Mouse (Mus musculus): ENCODE results near the gene H2-DMb1. TPM values are rescaled to one million over a fixed set of nuclear protein-coding genes. Genes with fewer than 3 reads are reported as not detected.

Gene H2-DMb1
- polyA plus RNA-seq, 1 experiment from 2014 or later, result 0.15 TPM

GRCm38 (mm10) chr17:34127475-34127874 is 25.4 kb upstream of the H2-DMb1 start:
- Histone ChIP-seq H3K27ac (ENCODE audit: low read depth, low read length) (no peak overlapping the region), H3K4me2 (ENCODE audit: low read depth, low read length, severe bottlenecking) (no peak overlapping the region), H3K4me3 (ENCODE audit: low read depth, low read length) (no peak overlapping the region), H3K4me1 (replicated peaks; ENCODE audit: control insufficient read depth, insufficient read depth, low read length) (peaks cover 11% of the 10 kb centered on the region), H3K36me3 (ENCODE audit: control insufficient read depth, insufficient read depth, low read length) (no peaks in the 10 kb centered on the region; the same call in 1 of the 2 replicates), H3K9me3 (ENCODE audit: control insufficient read depth, low read length) (no peaks in the 10 kb centered on the region), H3K27me3 (ENCODE audit: control insufficient read depth, insufficient read depth, low read length) (0 out of 2 replicates have a peak, but pooled peaks cover 2% of the 10 kb centered on the region), H3K9ac (ENCODE audit: low read length) (no peak overlapping the region)
- ATAC-seq (replicated peaks; ENCODE audit: low FRiP score) (no peak), DNase-seq (ENCODE audit: low spot score) (no peak)
- WGBS, result 12% methylated on average over 6 of the region's 6 CpGs

GRCm38 (mm10) chr17:34128264-34128937 is 24.5 kb upstream of the H2-DMb1 start:
- Histone ChIP-seq H3K4me3 (ENCODE audit: low read depth, low read length) (no peak overlapping the region), H3K27ac (ENCODE audit: low read depth, low read length) (no peak overlapping the region), H3K27me3 (ENCODE audit: control insufficient read depth, insufficient read depth, low read length) (0 out of 2 replicates have a peak, but pooled peaks cover 2% of the 10 kb centered on the region), H3K9ac (ENCODE audit: low read length) (no peak overlapping the region; the same call in 1 of the 2 replicates), H3K4me2 (ENCODE audit: low read depth, low read length, severe bottlenecking) (peak overlapping the region; percentile 31; the same call in 1 of the 2 replicates), H3K4me1 (replicated peaks; ENCODE audit: control insufficient read depth, insufficient read depth, low read length) (peaks cover 8% of the 10 kb centered on the region), H3K9me3 (ENCODE audit: control insufficient read depth, low read length) (no peaks in the 10 kb centered on the region), H3K36me3 (ENCODE audit: control insufficient read depth, insufficient read depth, low read length) (no peaks in the 10 kb centered on the region; the same call in 1 of the 2 replicates)
- ATAC-seq (replicated peaks; ENCODE audit: low FRiP score) (no peak), DNase-seq (ENCODE audit: low spot score) (no peak)
- 25% methylated on average over 13 of the region's 13 CpGs for WGBS

GRCm38 (mm10) chr17:34128944-34129791 is 23.7 kb upstream of the H2-DMb1 start:
- Histone ChIP-seq H3K4me1 (replicated peaks; ENCODE audit: control insufficient read depth, insufficient read depth, low read length) (peaks cover 5% of the 10 kb centered on the region), H3K4me3 (ENCODE audit: low read depth, low read length) (no peak overlapping the region), H3K9ac (ENCODE audit: low read length) (no peak overlapping the region; the same call in 1 of the 2 replicates), H3K4me2 (ENCODE audit: low read depth, low read length, severe bottlenecking) (peak overlapping the region; percentile 31; the same call in 1 of the 2 replicates), H3K9me3 (ENCODE audit: control insufficient read depth, low read length) (no peaks in the 10 kb centered on the region), H3K27ac (ENCODE audit: low read depth, low read length) (no peak overlapping the region), H3K27me3 (ENCODE audit: control insufficient read depth, insufficient read depth, low read length) (0 out of 2 replicates have a peak, but pooled peaks cover 2% of the 10 kb centered on the region), H3K36me3 (ENCODE audit: control insufficient read depth, insufficient read depth, low read length) (no peaks in the 10 kb centered on the region; the same call in 1 of the 2 replicates)
- ATAC-seq (replicated peaks; ENCODE audit: low FRiP score), result no peak
- DNase-seq (ENCODE audit: low spot score), result no peak
- WGBS, result 24% methylated on average over 18 of the region's 18 CpGs

- no peak overlapping the region for H3K9ac ChIP-seq (ENCODE audit: low read length)
- H3K4me1 ChIP-seq (replicated peaks; ENCODE audit: control insufficient read depth, insufficient read depth, low read length), result peaks cover 5% of the 10 kb centered on the region
- H3K36me3 ChIP-seq (ENCODE audit: control insufficient read depth, insufficient read depth, low read length), result no peaks in the 10 kb centered on the region; the same call in 1 of the 2 replicates
- no peaks in the 10 kb centered on the region for H3K9me3 ChIP-seq (ENCODE audit: control insufficient read depth, low read length)
- ATAC-seq (replicated peaks; ENCODE audit: low FRiP score), result no peak
- H3K27ac ChIP-seq (ENCODE audit: low read depth, low read length), result no peak overlapping the region
- H3K27me3 ChIP-seq (ENCODE audit: control insufficient read depth, insufficient read depth, low read length), result 0 out of 2 replicates have a peak, but pooled peaks cover 2% of the 10 kb centered on the region
- no peak overlapping the region for H3K4me3 ChIP-seq (ENCODE audit: low read depth, low read length)
- WGBS, result 86% methylated on average over 19 of the region's 19 CpGs
- no peak for DNase-seq (ENCODE audit: low spot score)
- no peak overlapping the region for H3K4me2 ChIP-seq (ENCODE audit: low read depth, low read length, severe bottlenecking)
Measured at GRCm38 (mm10) chr17:34130073-34130947, 22.6 kb upstream of the H2-DMb1 start.

- Histone ChIP-seq H3K9ac (ENCODE audit: low read length) (no peak overlapping the region), H3K4me3 (ENCODE audit: low read depth, low read length) (no peak overlapping the region), H3K4me2 (ENCODE audit: low read depth, low read length, severe bottlenecking) (no peak overlapping the region), H3K4me1 (replicated peaks; ENCODE audit: control insufficient read depth, insufficient read depth, low read length) (peaks cover 5% of the 10 kb centered on the region), H3K27me3 (ENCODE audit: control insufficient read depth, insufficient read depth, low read length) (0 out of 2 replicates have a peak, but pooled peaks cover 2% of the 10 kb centered on the region), H3K9me3 (ENCODE audit: control insufficient read depth, low read length) (no peaks in the 10 kb centered on the region), H3K27ac (ENCODE audit: low read depth, low read length) (no peak overlapping the region), H3K36me3 (ENCODE audit: control insufficient read depth, insufficient read depth, low read length) (no peaks in the 10 kb centered on the region)
- 74% methylated on average over 7 of the region's 7 CpGs for WGBS
- DNase-seq (ENCODE audit: low spot score) (no peak), ATAC-seq (replicated peaks; ENCODE audit: low FRiP score) (no peak)
Measured at GRCm38 (mm10) chr17:34131911-34132310, 21.0 kb upstream of the H2-DMb1 start.

- Histone ChIP-seq H3K9ac (ENCODE audit: low read length) (no peak overlapping the region), H3K27me3 (ENCODE audit: control insufficient read depth, insufficient read depth, low read length) (peaks cover 5% of the 10 kb centered on the region), H3K4me2 (ENCODE audit: low read depth, low read length, severe bottlenecking) (no peak overlapping the region), H3K27ac (ENCODE audit: low read depth, low read length) (no peak overlapping the region), H3K4me3 (ENCODE audit: low read depth, low read length) (no peak overlapping the region), H3K36me3 (ENCODE audit: control insufficient read depth, insufficient read depth, low read length) (no peaks in the 10 kb centered on the region), H3K9me3 (ENCODE audit: control insufficient read depth, low read length) (no peaks in the 10 kb centered on the region), H3K4me1 (replicated peaks; ENCODE audit: control insufficient read depth, insufficient read depth, low read length) (peaks cover 5% of the 10 kb centered on the region)
- ATAC-seq (replicated peaks; ENCODE audit: low FRiP score) (no peak), DNase-seq (ENCODE audit: low spot score) (no peak)
- 88% methylated on average over 11 of the region's 11 CpGs for WGBS
Measured at GRCm38 (mm10) chr17:34133289-34133688, 19.6 kb upstream of the H2-DMb1 start.

- DNase-seq (ENCODE audit: low spot score) (no peak), ATAC-seq (replicated peaks; ENCODE audit: low FRiP score) (no peak)
- no peak overlapping the region for H3K4me3 ChIP-seq (ENCODE audit: low read depth, low read length)
- H3K9ac ChIP-seq (ENCODE audit: low read length), result no peak overlapping the region
- H3K27me3 ChIP-seq (ENCODE audit: control insufficient read depth, insufficient read depth, low read length), result peaks cover 10% of the 10 kb centered on the region
- H3K4me2 ChIP-seq (ENCODE audit: low read depth, low read length, severe bottlenecking), result no peak overlapping the region
- 83% methylated on average over 3 of the region's 3 CpGs for WGBS
- H3K4me1 ChIP-seq (replicated peaks; ENCODE audit: control insufficient read depth, insufficient read depth, low read length), result peaks cover 3% of the 10 kb centered on the region; the same call in 1 of the 2 replicates
- H3K36me3 ChIP-seq (ENCODE audit: control insufficient read depth, insufficient read depth, low read length), result no peaks in the 10 kb centered on the region
- H3K9me3 ChIP-seq (ENCODE audit: control insufficient read depth, low read length), result no peaks in the 10 kb centered on the region
- no peak overlapping the region for H3K27ac ChIP-seq (ENCODE audit: low read depth, low read length)
Measured at GRCm38 (mm10) chr17:34134451-34134850, 18.4 kb upstream of the H2-DMb1 start.
